Comparison of ENCODE assay signal across 8 mouse cellular contexts in the genomic region with DNA sequence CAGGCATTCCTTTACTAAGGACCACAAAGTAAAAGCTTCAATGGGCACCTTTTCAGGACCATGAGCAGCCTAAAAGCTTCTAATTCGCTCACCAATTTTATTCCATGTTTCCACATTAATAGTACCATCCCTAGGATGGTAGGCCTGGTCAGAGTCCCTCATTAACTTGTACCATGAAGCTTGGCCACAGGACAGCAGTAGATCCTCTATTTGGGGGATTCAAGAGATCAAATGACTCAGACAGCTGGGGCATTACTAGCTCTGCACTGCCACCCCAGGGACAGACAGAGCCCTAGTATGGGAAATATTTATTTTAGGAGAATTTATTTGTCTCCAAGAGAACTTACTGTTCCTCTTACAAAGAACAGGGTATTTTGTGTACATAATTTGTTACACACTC. TPM values are rescaled to one million over a fixed set of nuclear protein-coding genes. Genes with fewer than 3 reads are reported as not detected.
DNase-seq lines count a peak whose midpoint lies in the region; ATAC-seq and TF ChIP-seq lines count a peak whose summit lies in the region.
"Not testable (repeated sequence)": the region's sequence is repeated elsewhere in the genome, so short reads cannot be mapped to it uniquely, and the experiment has no call there.
"Had no signal": no experiment of that assay in that cellular context is flagged by ENCODE, and none has a peak within 500 bp of the region (broad histone marks: within the 10 kb centered on the region; RNA-seq: fewer than 3 reads in every experiment).

No protein-coding gene starts in this region.

- H3K4me3 ChIP-seq in hindbrain, embryonic 15.5 days; limb, embryonic 11.5 days (ENCODE audit: low read depth, low read length); liver, embryonic 14.5 days (ENCODE audit: insufficient read depth in 1 of 2, low read depth in 2 of 2, low read length in 2 of 2); midbrain, embryonic 12.5 days; neural tube, embryonic 14.5 days (ENCODE audit: low read depth, low read length): not testable (repeated sequence)

- not testable (repeated sequence) for DNase-seq in limb, embryonic 11.5 days (ENCODE audit: low spot score); liver, embryonic 14.5 days (ENCODE audit: low read depth in 3 of 3, low spot score in 3 of 3)

- not testable (repeated sequence) for H3K4me2 ChIP-seq in hindbrain, embryonic 15.5 days; limb, embryonic 11.5 days (ENCODE audit: low read depth, severe bottlenecking); liver, embryonic 14.5 days (ENCODE audit: low read depth); midbrain, embryonic 12.5 days (replicated peaks); neural tube, embryonic 14.5 days (ENCODE audit: low read depth, low read length)

- H3K4me1 ChIP-seq in hindbrain, embryonic 15.5 days (replicated peaks); limb, embryonic 11.5 days (ENCODE audit: control insufficient read depth, insufficient read depth, low read length); liver, embryonic 14.5 days (replicated peaks; ENCODE audit: control insufficient read depth in 2 of 2, insufficient read depth in 2 of 2, low read length in 1 of 2); midbrain, embryonic 12.5 days; neural tube, embryonic 14.5 days (ENCODE audit: control insufficient read depth, insufficient read depth, low read length): not testable (repeated sequence)

- TF ChIP-seq CTCF in liver, embryonic 14.5 days (IDR thresholded peaks at IDR 0.05; ENCODE audit: low read depth) = not testable (repeated sequence)

- not testable (repeated sequence) for H3K27ac ChIP-seq in hindbrain, embryonic 15.5 days (replicated peaks); limb, embryonic 11.5 days (replicated peaks; ENCODE audit: low read depth, low read length); liver, embryonic 14.5 days; midbrain, embryonic 12.5 days (replicated peaks); neural tube, embryonic 14.5 days (ENCODE audit: low read depth, low read length)

- WGBS in hindbrain, embryonic 15.5 days = no CpG with 5 or more reads among the region's 1 CpGs
- WGBS in limb, embryonic 11.5 days = no CpG with 5 or more reads among the region's 1 CpGs
- WGBS in liver, embryonic 14.5 days (ENCODE audit: insufficient replicate concordance) = no CpG with 5 or more reads among the region's 1 CpGs
- WGBS in midbrain, embryonic 12.5 days = no CpG with 5 or more reads among the region's 1 CpGs
- WGBS in neural tube, embryonic 14.5 days = no CpG with 5 or more reads among the region's 1 CpGs

- H3K9ac ChIP-seq in hindbrain, embryonic 15.5 days; limb, embryonic 11.5 days (ENCODE audit: low read length); liver, embryonic 14.5 days (replicated peaks); midbrain, embryonic 12.5 days (replicated peaks); neural tube, embryonic 14.5 days (replicated peaks; ENCODE audit: low read depth, low read length): not testable (repeated sequence)

- peaks cover 45% of the 10 kb centered on the region for H3K9me3 ChIP-seq in hindbrain, embryonic 15.5 days
- H3K9me3 ChIP-seq in limb, embryonic 11.5 days (ENCODE audit: control insufficient read depth, low read length) = not testable (repeated sequence)
- H3K9me3 ChIP-seq in liver, embryonic 14.5 days (ENCODE audit: control insufficient read depth, low read length) = peaks cover 12% of the 10 kb centered on the region
- peaks cover 44% of the 10 kb centered on the region for H3K9me3 ChIP-seq in midbrain, embryonic 12.5 days
- peaks cover 27% of the 10 kb centered on the region for H3K9me3 ChIP-seq in neural tube, embryonic 14.5 days (ENCODE audit: control insufficient read depth, low read length)

- TF ChIP-seq EP300 in liver, embryonic 14.5 days (IDR thresholded peaks at IDR 0.05; ENCODE audit: low read depth) = not testable (repeated sequence)

- ATAC-seq in activated CD4-positive, CD25-positive, alpha-beta regulatory T cell, adult 4 months = peak; percentile 10
- ATAC-seq in granulocyte monocyte progenitor cell, adult 5-6 weeks (replicated peaks; ENCODE audit: poor library complexity, severe bottlenecking) = peak; percentile 15; the same call in 1 of the 2 replicates
- peak; percentile 44; the same call in 1 of the 2 replicates for ATAC-seq in hindbrain, embryonic 15.5 days (ENCODE audit: low FRiP score, low read depth)
- ATAC-seq in limb, embryonic 11.5 days (ENCODE audit: insufficient number of reproducible peaks, low FRiP score, low TSS enrichment, low read depth) = peak; percentile 18; the same call in 1 of the 2 replicates
- ATAC-seq in liver, embryonic 14.5 days (ENCODE audit: insufficient read depth) = peak; percentile 6; the same call in 1 of the 2 replicates
- peak; percentile 7; the same call in 1 of the 2 replicates for ATAC-seq in midbrain, embryonic 12.5 days (ENCODE audit: low FRiP score, low read depth)
- 0 out of 2 replicates have a peak, but pooled peaks have one; percentile 20 for ATAC-seq in neural tube, embryonic 14.5 days (ENCODE audit: low read depth)

- H3K27me3 ChIP-seq in hindbrain, embryonic 15.5 days; limb, embryonic 11.5 days (ENCODE audit: control insufficient read depth, insufficient read depth, low read length); liver, embryonic 14.5 days (ENCODE audit: control insufficient read depth, insufficient read depth, low read length); midbrain, embryonic 12.5 days; neural tube, embryonic 14.5 days (ENCODE audit: control insufficient read depth, insufficient read depth, low read length): not testable (repeated sequence)

- H3K36me3 ChIP-seq in hindbrain, embryonic 15.5 days; limb, embryonic 11.5 days (ENCODE audit: control insufficient read depth, insufficient read depth, low read length); liver, embryonic 14.5 days (replicated peaks; ENCODE audit: control insufficient read depth, insufficient read depth, low read depth); midbrain, embryonic 12.5 days; neural tube, embryonic 14.5 days (ENCODE audit: control insufficient read depth, insufficient read depth, low read length): not testable (repeated sequence)

RNA-seq across cellular contexts. Expression of gene Zfp992, which starts 25.4 kb away (rescaled TPM):
- 1 to 10 TPM; 2.3 to 3.0 TPM for polyA plus RNA-seq in activated CD4-positive, CD25-positive, alpha-beta regulatory T cell, adult 4 months (2017; shearing (Covaris generic))
- 22.3 and 30.1 TPM in 2 replicates for total RNA-seq in granulocyte monocyte progenitor cell, adult 5-6 weeks (2014; fragmentation: Nextera tagmentation)
- total RNA-seq in granulocyte monocyte progenitor cell, adult 5-6 weeks (2017) = 11.8 and 15.3 TPM in 2 replicates
- polyA plus RNA-seq in hindbrain, embryonic 15.5 days (2015; fragmentation: Nextera tagmentation; extraction: Ambion mirVana) = 2.2 and 2.5 TPM in 2 replicates
- polyA plus RNA-seq in limb, embryonic 11.5 days (2014; fragmentation: Nextera tagmentation; extraction: Ambion mirVana) = 5.6 TPM in 2 replicates
- polyA plus RNA-seq in liver, embryonic 14.5 days (2012; rRNA removed) = 1.1 and 2.1 TPM in 2 replicates
- 2.9 and 3.3 TPM in 2 replicates for polyA plus RNA-seq in liver, embryonic 14.5 days (2014; fragmentation: Nextera tagmentation; extraction: Ambion mirVana)
- 2.4 and 2.6 TPM in 2 replicates for polyA plus RNA-seq in midbrain, embryonic 12.5 days (2016; fragmentation: Nextera tagmentation; extraction: Ambion mirVana)
- polyA plus RNA-seq in neural tube, embryonic 14.5 days (2014; fragmentation: Nextera tagmentation; extraction: Ambion mirVana) = 3.6 and 5.1 TPM in 2 replicates

RNA-seq across cellular contexts. Expression of gene Zfp981, which starts 27.6 kb away (rescaled TPM):
- under 1 TPM in 1 of 2 experiments, not detected in 1; 0.15 TPM for polyA plus RNA-seq in activated CD4-positive, CD25-positive, alpha-beta regulatory T cell, adult 4 months (2017; shearing (Covaris generic))
- not detected in 2 replicates for total RNA-seq in granulocyte monocyte progenitor cell, adult 5-6 weeks (2014; fragmentation: Nextera tagmentation)
- total RNA-seq in granulocyte monocyte progenitor cell, adult 5-6 weeks (2017) = 0.15 TPM in 1 of 2 replicates, not detected in the other
- polyA plus RNA-seq in hindbrain, embryonic 15.5 days (2015; fragmentation: Nextera tagmentation; extraction: Ambion mirVana) = 0.10 and 0.21 TPM in 2 replicates
- 0.05 TPM in 1 of 2 replicates, not detected in the other for polyA plus RNA-seq in limb, embryonic 11.5 days (2014; fragmentation: Nextera tagmentation; extraction: Ambion mirVana)
- polyA plus RNA-seq in liver, embryonic 14.5 days (2012; rRNA removed) = not detected in 2 replicates
- polyA plus RNA-seq in liver, embryonic 14.5 days (2014; fragmentation: Nextera tagmentation; extraction: Ambion mirVana) = 0.09 TPM in 1 of 2 replicates, not detected in the other
- polyA plus RNA-seq in midbrain, embryonic 12.5 days (2016; fragmentation: Nextera tagmentation; extraction: Ambion mirVana) = not detected in 2 replicates
- 0.31 and 0.32 TPM in 2 replicates for polyA plus RNA-seq in neural tube, embryonic 14.5 days (2014; fragmentation: Nextera tagmentation; extraction: Ambion mirVana)
- polyA plus RNA-seq: CD4-positive, CD25-positive, alpha-beta regulatory T cell, adult 4 months had no signal
